Mouse (Mus musculus) MEL (cell line): Measurements from ENCODE around the gene Adamts4. TPM values are rescaled to one million over a fixed set of nuclear protein-coding genes. Genes with fewer than 3 reads are reported as not detected.

Experiments used
- DNase-seq: peaks from one replicate; pipeline ENCODE4 v3.0.0; 2011; ENCODE audit warnings: low read depth, low spot score
- H3K27ac ChIP-seq: 2 replicates; pipeline ENCODE4 v1.5.1; 2012; ENCODE audit warnings: low read depth, mild to moderate bottlenecking, control low read depth, low read length, moderate library complexity; ENCODE audit not compliant: control insufficient read depth
- H3K27me3 ChIP-seq, 2 experiments: fragments of 150-350 bp in 1 of 2; sonication (generic) in 1 of 2; 2 replicates each; pipeline ENCODE4 v1.6.1; 2012; ENCODE audit warnings: low read length in 2 of 2, mild to moderate bottlenecking in 2 of 2, improper control_type of control experiment in 1 of 2, moderate library complexity in 1 of 2; ENCODE audit not compliant: insufficient read depth in 2 of 2, control insufficient read depth in 1 of 2
- H3K36me3 ChIP-seq, 2 experiments: 2 replicates each; pipeline ENCODE4 v1.6.1; 2012 to 2014; ENCODE audit warnings: low read length in 2 of 2, improper control_type of control experiment in 1 of 2, inconsistent platforms in 1 of 2, mild to moderate bottlenecking in 1 of 2; ENCODE audit not compliant: insufficient read depth in 2 of 2, control insufficient read depth in 1 of 2
- H3K4me1 ChIP-seq, 2 experiments: fragments of 150-350 bp in 1 of 2; sonication (generic) in 1 of 2; 2 replicates each; pipeline ENCODE4 v1.6.1; 2012; ENCODE audit warnings: low read length in 2 of 2, improper control_type of control experiment in 1 of 2, mild to moderate bottlenecking in 1 of 2; ENCODE audit not compliant: insufficient read depth in 2 of 2, control insufficient read depth in 1 of 2
- H3K4me3 ChIP-seq, 2 experiments: fragments of 150-350 bp in 1 of 2; sonication (generic) in 1 of 2; 2 replicates each; pipeline ENCODE4 v1.5.1; 2012; ENCODE audit warnings: low read depth in 2 of 2, low read length in 2 of 2, mild to moderate bottlenecking in 2 of 2, moderate library complexity in 2 of 2, control low read depth in 1 of 2, improper control_type of control experiment in 1 of 2; ENCODE audit not compliant: control insufficient read depth in 1 of 2, insufficient read depth in 1 of 2
- H3K79me2 ChIP-seq: 2 replicates; pipeline ENCODE4 v1.6.1; 2012; ENCODE audit warnings: mild to moderate bottlenecking, low read length, moderate library complexity; ENCODE audit not compliant: control insufficient read depth, poor library complexity, insufficient read depth
- H3K9ac ChIP-seq: 2 replicates; pipeline ENCODE4 v1.6.1; 2012; ENCODE audit warnings: low read depth, mild to moderate bottlenecking, control low read depth, low read length, moderate library complexity; ENCODE audit not compliant: control insufficient read depth, poor library complexity, severe bottlenecking
- H3K9me3 ChIP-seq: fragments of 150-350 bp; sonication (generic); replicated peaks from 2 replicates; pipeline ENCODE4 v1.6.1; 2012; ENCODE audit warnings: mild to moderate bottlenecking, low read length, improper control_type of control experiment, moderate library complexity; ENCODE audit not compliant: insufficient read depth
- ETS1 ChIP-seq: IDR thresholded peaks from 2 replicates; pipeline ENCODE4 v1.6.1; 2012; ENCODE audit warnings: low read depth, mild to moderate bottlenecking, inconsistent platforms, low read length, improper control_type of control experiment, moderate library complexity
- GATA1 ChIP-seq: IDR thresholded peaks from 2 replicates; pipeline ENCODE4 v1.6.1; 2011; ENCODE audit warnings: low read depth, low read length, improper control_type of control experiment
- JUND ChIP-seq: IDR thresholded peaks from 2 replicates; pipeline ENCODE4 v1.6.1; 2011; ENCODE audit warnings: low read depth, mild to moderate bottlenecking, improper control_type of control experiment, low read length
- MAFK ChIP-seq: IDR thresholded peaks from 2 replicates; pipeline ENCODE4 v1.6.1; 2011; ENCODE audit warnings: low read depth, mild to moderate bottlenecking, low read length, improper control_type of control experiment, borderline replicate concordance
- MYC ChIP-seq: IDR thresholded peaks from 2 replicates; pipeline ENCODE4 v1.6.1; 2011; ENCODE audit warnings: low read depth, mild to moderate bottlenecking, low read length, improper control_type of control experiment, moderate library complexity
- NELFE ChIP-seq: IDR thresholded peaks from 2 replicates; pipeline ENCODE4 v1.6.1; 2011; ENCODE audit warnings: low read depth, low read length, improper control_type of control experiment
- RCOR1 ChIP-seq: IDR thresholded peaks from 2 replicates; pipeline ENCODE4 v1.6.1; 2012; ENCODE audit warnings: low read depth, mild to moderate bottlenecking, inconsistent platforms, low read length, improper control_type of control experiment
- SIN3A ChIP-seq: IDR thresholded peaks from 2 replicates; pipeline ENCODE4 v1.6.1; 2012; ENCODE audit warnings: low read length, improper control_type of control experiment, inconsistent platforms
- SMC3 ChIP-seq: IDR thresholded peaks from 2 replicates; pipeline ENCODE4 v1.6.1; 2011; ENCODE audit warnings: low read depth, low read length, improper control_type of control experiment
- TAL1 ChIP-seq: IDR thresholded peaks from 2 replicates; pipeline ENCODE4 v1.6.1; 2012; ENCODE audit warnings: mild to moderate bottlenecking, inconsistent platforms, low read length, moderate library complexity, mixed read lengths
- TBP ChIP-seq: IDR thresholded peaks from 2 replicates; pipeline ENCODE4 v1.8.0; 2011; ENCODE audit warnings: low read depth, low read length, improper control_type of control experiment
- TCF12 ChIP-seq: IDR thresholded peaks from 2 replicates; pipeline ENCODE4 v1.6.1; 2014; ENCODE audit warnings: low read depth, mild to moderate bottlenecking, inconsistent platforms, low read length, improper control_type of control experiment, moderate library complexity
- ZKSCAN1 ChIP-seq: IDR thresholded peaks from 2 replicates; pipeline ENCODE4 v1.6.1; 2012; ENCODE audit warnings: low read depth, mild to moderate bottlenecking, inconsistent platforms, low read length, improper control_type of control experiment, moderate library complexity
- ZMIZ1 ChIP-seq: IDR thresholded peaks from 2 replicates; pipeline ENCODE4 v1.6.1; 2012; ENCODE audit warnings: low read depth, mild to moderate bottlenecking, inconsistent platforms, low read length, improper control_type of control experiment, moderate library complexity
- polyA plus RNA-seq, 2 experiments: library from polyadenylated mRNA; stranded (reverse) in 1 of 2; unstranded in 1 of 2; fragments of >175 nt in 1 of 2; fragments of >200 nt in 1 of 2; gene quantifications; 2 replicates each; pipeline versions ENCODE4 v1.2.1 to v1.2.4; 2012; ENCODE audit warnings: low replicate concordance in 2 of 2, low read depth in 1 of 2; ENCODE audit not compliant: insufficient read length in 2 of 2, insufficient read depth in 1 of 2, missing spikeins in 1 of 2
- total RNA-seq: library from RNA; depleted of rRNA; stranded (reverse); fragments of 300-350 nt; gene quantifications from 2 replicates; pipeline ENCODE4 v1.2.3, GENCODE M21; 2012

Adamts4 gene
- total and polyA plus RNA-seq, 3 experiments, result 0.03 TPM; not detected in 2

DNA sequence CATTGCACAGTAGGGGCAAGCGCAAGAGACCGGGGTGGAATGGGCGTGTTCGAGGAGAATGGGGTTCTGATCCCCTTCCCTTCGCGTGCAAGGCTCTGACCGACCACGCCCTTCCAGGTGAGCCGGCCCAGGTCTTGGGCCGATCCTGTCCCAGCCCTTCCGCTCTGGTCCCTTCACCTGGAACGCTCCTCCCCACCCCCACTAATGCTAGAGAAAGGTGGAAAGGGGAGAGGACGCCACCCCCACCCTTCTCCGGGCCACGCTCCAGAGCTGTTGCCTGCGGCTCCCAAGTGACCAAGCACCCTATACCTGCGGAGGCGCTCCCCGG, 20.3 kb downstream of the Adamts4 start:
- TF ChIP-seq TCF12, result no peak
- TF ChIP-seq TAL1, result no peak
- no peak for TF ChIP-seq TBP
- no peak for TF ChIP-seq JUND
- no peak for TF ChIP-seq MYC
- TF ChIP-seq ZKSCAN1, result no peak
- TF ChIP-seq MAFK, result no peak
- TF ChIP-seq RCOR1, result no peak
- no peak for TF ChIP-seq ETS1
- no peak for TF ChIP-seq GATA1
- no peak for TF ChIP-seq SMC3
- TF ChIP-seq SIN3A, result no peak
- Histone ChIP-seq H3K4me3 (peak overlapping the region; percentile 73 to 89), H3K9me3 (no peaks in the 10 kb centered on the region), H3K27me3 (no peaks in the 10 kb centered on the region), H3K79me2 (no peaks in the 10 kb centered on the region; the same call in 1 of the 2 replicates), H3K36me3 (peaks cover 0 to 29% of the 10 kb centered on the region in 2 experiments; a peak in 2 of 4 replicates), H3K4me1 (peaks cover 17 to 30% of the 10 kb centered on the region in 2 experiments), H3K9ac (peak overlapping the region; percentile 67), H3K27ac (peak overlapping the region; percentile 53)
- no peak for DNase-seq

DNA sequence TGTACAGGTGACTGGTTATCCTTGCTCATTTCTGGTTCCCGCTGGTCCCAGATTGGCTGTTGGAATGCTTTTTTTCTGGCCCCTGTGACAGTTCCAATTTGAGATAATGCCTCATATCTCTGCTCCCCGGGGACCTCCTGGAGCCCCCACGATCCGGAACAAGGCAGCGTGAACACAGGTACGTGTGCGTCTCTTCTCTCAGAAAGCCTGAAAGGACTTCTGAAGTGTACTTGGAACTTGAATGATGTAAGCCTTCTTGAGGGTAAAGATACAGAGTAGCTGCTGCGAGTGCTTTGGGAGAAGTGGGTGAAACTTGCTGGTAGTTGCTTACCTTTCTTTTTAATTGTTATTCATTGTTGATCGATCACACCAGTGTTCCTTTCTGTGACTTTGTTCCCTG, 21.0 kb downstream of the Adamts4 start:
- Histone ChIP-seq H3K27ac (peak overlapping the region; percentile 53), H3K4me1 (peaks cover 17 to 26% of the 10 kb centered on the region in 2 experiments), H3K9me3 (no peaks in the 10 kb centered on the region), H3K4me3 (peak overlapping the region; percentile 73 to 89), H3K36me3 (peaks cover under 1 to 26% of the 10 kb centered on the region in 2 experiments; a peak in 3 of 4 replicates), H3K27me3 (no peaks in the 10 kb centered on the region)
- peak; percentile 64 for DNase-seq
- TF ChIP-seq ETS1, result 0 out of 2 replicates have a peak, but pooled peaks have one; percentile 19
- peak; percentile 50 for TF ChIP-seq GATA1
- no peak for TF ChIP-seq SIN3A
- 0 out of 2 replicates have a peak, but pooled peaks have one; percentile 27 for TF ChIP-seq TAL1
- TF ChIP-seq, all 39 proteins: peak for 3
- Histone ChIP-seq H3K9ac (peak overlapping the region; percentile 67), H3K79me2 (no peaks in the 10 kb centered on the region; the same call in 1 of the 2 replicates)

DNA sequence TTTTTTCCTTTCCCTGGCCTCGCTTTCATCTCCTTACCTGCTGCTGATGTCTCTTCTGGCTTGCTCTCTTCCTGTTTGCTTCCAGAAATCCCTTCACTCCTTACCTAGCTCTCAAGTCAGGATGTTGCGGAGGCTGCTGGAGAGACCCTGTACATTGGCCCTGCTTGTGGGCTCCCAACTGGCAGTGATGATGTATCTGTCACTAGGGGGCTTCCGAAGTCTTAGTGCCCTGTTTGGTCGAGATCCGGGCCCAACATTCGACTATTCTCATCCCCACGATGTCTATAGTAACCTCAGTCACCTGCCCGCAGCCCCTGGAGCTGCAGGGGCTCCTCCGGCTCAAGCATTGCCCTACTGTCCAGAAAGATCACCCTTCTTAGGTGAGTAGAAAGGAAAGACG, 21.4 kb downstream of the Adamts4 start:
- Histone ChIP-seq H3K4me3 (peak overlapping the region; percentile 73 to 89), H3K27me3 (no peaks in the 10 kb centered on the region), H3K4me1 (peaks cover 16 to 23% of the 10 kb centered on the region in 2 experiments), H3K36me3 (peaks cover 1 to 30% of the 10 kb centered on the region in 2 experiments; a peak in 3 of 4 replicates), H3K9me3 (no peaks in the 10 kb centered on the region), H3K27ac (peak overlapping the region; percentile 53), H3K79me2 (no peaks in the 10 kb centered on the region; the same call in 1 of the 2 replicates), H3K9ac (peak overlapping the region; percentile 51)
- TF ChIP-seq MAFK (no peak), NELFE (0 out of 2 replicates have a peak, but pooled peaks have one; percentile 10), ZMIZ1 (0 out of 2 replicates have a peak, but pooled peaks have one; percentile 14)
- peak; percentile 46 for DNase-seq
